Mouse (Mus musculus) R1 (cell line): ENCODE measurements around the gene Fcho2.

ENCODE experiments used
- DNase-seq: peaks from one replicate; pipeline ENCODE4 v3.0.0-alpha.2; 2018; ENCODE audit warnings: low read depth, low spot score

Fcho2 gene

GRCm38 (mm10) chr13:98715443-98715990 lies 99.7 kb downstream of the Fcho2 start:
- DNase-seq = no peak

DNA sequence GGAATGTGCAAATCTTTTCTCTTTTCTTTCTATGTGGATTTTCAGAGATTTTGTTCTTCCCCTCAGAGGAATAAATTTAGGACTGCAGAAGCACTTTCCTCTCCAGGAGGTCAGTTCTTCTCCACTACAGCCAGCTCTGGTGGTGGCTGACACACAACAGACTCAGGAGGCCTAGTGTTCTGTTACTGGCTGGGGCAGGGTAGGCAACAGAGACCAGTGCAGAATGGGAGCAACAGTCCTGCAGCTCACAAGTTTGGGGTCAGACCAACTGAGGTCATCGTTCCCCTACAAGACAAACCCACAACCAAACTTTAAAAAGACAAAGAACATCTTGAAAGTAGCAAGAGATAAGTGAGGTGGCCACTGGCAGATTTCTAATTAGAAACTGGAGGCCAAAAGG lies 104.6 kb downstream of the Fcho2 start:
- DNase-seq = no peak

DNA sequence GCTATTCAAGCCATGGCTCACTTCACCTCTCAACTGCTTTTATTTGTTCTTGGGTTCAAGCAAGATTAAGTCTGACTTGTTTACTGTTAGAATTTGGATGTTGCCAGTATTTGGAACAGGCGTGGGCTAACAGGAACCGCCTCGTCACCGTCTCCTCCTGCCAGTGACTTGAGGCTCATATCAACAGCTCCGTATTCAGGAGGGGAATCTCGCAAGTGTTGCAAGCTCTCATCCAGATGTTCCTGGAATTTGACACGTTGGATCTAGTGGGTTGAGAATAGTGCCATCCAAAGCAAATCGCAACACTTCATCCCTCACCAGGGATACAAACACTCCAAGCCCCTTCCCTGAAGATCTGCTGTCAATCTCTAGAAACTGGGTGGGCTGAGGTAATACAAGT lies 105.0 kb downstream of the Fcho2 start:
- no peak for DNase-seq

GRCm38 (mm10) chr13:98705501-98705900 lies 109.7 kb downstream of the Fcho2 start:
- DNase-seq = no peak

- no peak for DNase-seq
These were observed 111.5 kb downstream of the Fcho2 start for GRCm38 (mm10) chr13:98703786-98704185.

GRCm38 (mm10) chr13:98702361-98702760 lies 112.9 kb downstream of the Fcho2 start:
- no peak for DNase-seq

GRCm38 (mm10) chr13:98701309-98701675 lies 114.0 kb downstream of the Fcho2 start:
- DNase-seq = no peak

DNA sequence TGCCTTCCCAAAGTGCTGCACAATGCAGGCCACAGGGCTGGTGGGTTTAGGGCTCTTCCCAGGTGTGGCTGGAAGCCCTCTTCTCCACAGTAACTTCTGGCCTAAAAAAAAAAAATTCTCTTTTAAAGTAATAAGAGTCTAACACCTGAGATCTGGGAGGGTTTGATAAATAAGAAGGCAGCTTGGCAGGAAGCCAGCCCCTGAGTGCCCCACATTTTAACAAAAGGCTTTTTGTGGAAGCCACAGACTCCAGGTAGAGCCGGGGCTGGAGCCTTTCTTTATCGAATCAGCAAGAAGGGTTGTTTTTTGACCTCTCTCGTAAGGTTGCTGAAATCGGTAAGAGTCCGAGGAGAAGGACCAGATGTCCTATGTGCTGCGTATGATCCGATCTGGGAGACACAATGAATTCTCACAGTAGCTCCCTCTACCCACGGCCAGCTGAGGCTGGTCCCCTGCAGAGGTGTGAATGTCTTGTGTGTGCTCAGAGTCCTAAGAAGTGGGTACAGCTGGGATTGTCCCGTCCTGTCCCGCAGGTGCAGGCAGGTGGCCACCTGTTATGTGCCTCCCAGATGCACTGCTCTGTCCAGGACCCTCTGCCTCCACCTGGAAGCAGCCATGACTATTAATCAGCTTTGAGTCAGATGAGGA lies 114.5 kb downstream of the Fcho2 start:
- no peak for DNase-seq

DNA sequence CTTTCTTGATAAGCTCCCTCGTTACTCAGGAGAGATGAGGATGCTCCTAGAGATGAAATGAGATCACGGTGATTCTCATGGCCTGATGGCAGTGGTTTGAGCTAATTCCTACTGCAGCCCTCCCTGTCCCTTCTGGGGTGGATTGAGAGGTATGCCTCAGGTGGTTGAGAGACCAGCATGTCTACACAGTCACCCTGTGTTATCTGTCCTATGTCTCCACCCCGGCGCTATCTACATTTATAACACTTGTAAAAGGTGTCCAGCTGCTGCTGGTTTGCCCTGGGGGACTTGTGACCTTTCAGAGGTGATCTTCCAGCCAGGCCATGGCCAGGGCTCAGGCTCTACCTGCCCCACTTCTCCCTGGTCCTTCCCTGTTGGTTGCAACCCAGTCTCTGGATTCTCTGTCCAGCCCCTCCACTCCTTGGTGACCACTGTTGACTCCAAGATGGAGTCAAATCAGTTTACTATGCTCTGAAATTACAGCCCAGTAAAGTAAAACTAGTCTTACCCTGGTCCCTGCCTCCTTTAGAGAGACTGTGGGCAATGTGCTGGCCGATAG lies 115.2 kb downstream of the Fcho2 start:
- DNase-seq = no peak

- no peak for DNase-seq
These were observed 116.1 kb downstream of the Fcho2 start for GRCm38 (mm10) chr13:98699051-98699744.

GRCm38 (mm10) chr13:98696716-98697115 lies 118.5 kb downstream of the Fcho2 start:
- no peak for DNase-seq

DNA sequence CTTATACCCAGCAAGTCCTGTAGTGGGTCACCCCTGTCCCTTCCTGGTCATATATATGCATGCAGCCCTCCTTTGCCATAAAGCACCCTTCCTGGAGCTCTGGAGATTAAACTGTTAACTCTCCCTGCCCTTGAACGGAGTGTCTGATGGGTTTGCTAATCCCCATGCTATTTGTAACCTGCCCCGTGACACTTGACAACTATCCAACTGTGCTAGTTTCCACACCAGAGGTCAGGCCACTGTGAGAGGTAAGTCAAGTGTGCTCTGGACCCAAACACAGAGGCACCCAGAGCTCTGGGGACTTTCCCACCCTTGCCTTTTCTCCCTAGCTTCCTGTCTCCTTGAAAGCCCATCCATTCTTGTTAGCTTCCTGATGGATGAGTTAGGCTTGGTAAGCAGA lies 119.7 kb downstream of the Fcho2 start:
- no peak for DNase-seq

- DNase-seq = no peak
These were observed 120.4 kb downstream of the Fcho2 start, which contains the start of gene Tmem171 for GRCm38 (mm10) chr13:98694773-98695314. Gene Tmem171, minus strand, starts transcription at chr13:98694834.

DNA sequence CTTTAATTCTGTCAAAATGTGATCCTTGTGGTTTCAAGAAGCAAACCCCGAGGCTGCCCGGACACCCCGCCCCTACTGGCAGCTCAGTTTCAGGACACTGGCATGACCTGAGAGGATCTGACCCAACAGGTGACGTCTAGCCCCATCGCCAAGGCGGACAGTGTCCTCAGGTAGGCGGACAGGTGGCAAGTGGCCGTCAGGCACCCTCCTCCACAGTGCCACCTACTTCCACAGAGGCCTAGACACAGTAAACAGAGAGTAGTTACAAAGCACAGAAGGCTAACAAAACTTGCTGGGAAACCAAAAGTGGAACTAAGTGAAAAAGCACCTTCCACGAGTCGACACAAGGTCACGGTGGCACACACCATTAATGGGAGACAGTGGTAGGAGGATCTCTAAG lies 121.9 kb downstream of the Fcho2 start:
- no peak for DNase-seq

DNA sequence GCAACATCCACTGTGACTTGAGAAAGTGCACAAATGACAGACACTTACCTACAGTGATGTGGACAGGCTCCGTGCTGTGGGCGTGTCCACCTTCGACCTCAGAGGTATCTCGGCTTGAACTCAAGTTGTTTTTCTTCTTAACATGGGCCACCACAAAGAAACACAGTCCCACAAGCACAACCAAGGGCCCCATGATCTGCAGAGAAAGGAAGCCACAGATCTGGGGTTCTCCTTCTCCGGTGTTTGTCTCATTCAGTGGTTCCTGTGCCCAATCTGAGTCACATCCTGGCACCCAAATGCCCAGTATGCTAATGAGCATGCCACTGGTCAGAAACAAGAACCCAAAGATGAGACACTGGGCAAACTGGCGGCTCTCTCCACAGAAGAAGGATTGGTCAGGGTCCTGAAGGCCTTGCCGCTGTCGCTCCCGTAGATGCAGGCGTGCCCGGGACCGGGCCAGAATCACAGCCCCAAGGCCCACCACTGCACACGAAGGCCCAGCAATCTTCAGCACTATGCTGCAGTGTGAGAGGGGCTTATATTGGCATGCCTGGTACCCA lies 123.2 kb downstream of the Fcho2 start:
- no peak for DNase-seq

DNA sequence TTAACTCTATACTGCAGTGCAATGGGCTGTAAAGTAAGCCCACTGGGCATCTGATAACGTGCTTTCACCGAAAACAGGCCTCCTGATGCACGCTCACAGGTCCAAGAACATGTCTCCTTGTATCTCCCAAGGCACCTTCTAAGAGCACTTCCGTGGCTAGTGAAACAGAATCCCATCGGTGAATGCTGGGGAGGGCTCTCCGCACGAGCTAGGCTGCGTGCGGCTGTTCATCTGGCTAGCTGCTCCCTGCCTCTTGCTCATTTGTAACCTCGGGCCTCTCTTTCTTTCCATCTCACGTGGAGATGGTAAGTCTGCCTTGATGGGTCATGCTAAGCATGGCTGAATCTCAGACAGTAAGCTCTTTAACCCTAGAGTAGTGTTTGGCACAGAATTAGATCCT lies 124.4 kb downstream of the Fcho2 start:
- DNase-seq = no peak

GRCm38 (mm10) chr13:98689605-98690290 lies 125.5 kb downstream of the Fcho2 start:
- DNase-seq = no peak

DNA sequence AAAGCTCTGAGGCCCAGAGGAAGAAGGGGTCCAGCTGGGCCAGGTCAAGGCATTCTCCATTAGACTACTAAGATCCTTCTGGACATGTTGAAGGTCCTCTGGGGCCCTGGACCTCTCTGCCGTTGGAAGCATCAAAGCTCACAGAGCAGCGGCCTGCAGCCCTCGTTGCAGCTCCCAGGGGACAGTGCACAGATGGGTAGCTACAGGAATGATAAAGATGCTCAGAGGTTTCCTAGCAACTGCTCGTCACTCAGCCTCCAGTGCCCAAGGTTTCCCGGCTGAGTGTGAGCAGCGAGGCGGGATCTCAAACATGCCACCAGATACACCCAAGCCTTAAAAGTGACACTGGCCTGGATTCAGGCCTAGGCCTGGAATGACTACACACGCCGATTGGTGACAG lies 127.3 kb downstream of the Fcho2 start:
- no peak for DNase-seq

DNA sequence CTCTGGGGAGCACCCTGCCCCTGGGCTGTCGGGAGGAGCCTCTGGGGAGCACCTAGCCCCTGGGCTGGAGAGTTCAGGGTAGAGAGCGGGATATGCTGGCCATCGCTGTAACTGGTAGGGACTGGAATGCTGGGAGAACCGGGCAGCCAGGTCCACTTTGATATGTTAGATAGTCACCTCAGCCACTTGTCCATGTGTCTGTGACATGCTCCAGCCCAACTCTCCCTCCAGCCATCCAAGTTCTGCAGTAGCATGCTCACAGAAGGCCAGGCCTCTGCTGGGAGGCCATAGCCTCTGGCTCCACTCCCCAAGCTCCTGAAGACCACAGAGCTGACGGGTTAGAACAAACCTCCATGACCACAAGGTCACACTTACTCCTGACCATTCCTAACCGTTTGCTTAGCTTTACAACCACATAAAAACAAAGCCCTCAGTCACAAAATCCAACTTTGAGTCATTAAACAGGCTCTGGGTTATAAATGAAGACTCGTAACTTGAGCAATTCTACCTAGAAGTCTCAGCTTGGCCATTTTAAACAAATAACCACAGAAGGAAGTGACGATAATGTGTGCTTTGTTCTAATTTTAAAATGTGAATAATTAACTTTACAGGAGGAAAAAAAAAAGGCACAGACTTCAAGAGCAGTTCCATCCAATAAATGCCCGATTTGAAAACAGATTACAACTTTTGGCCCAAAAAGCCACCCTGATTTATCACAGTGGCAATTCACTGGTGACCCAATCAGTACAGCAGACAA lies 130.9 kb downstream of the Fcho2 start:
- no peak for DNase-seq

GRCm38 (mm10) chr13:98683412-98683811 lies 131.8 kb downstream of the Fcho2 start:
- no peak for DNase-seq

- no peak for DNase-seq
These were observed 134.7 kb downstream of the Fcho2 start for GRCm38 (mm10) chr13:98680470-98681060.
